Mouse (Mus musculus): ENCODE measurements around the gene Gm3409. TPM values are rescaled to one million over a fixed set of nuclear protein-coding genes. Genes with fewer than 3 reads are reported as not detected.
"Not testable (repeated sequence)": the region's sequence is repeated elsewhere in the genome, so short reads cannot be mapped to it uniquely, and the experiment has no call there.

Gene Gm3409
- total RNA-seq, 1 experiment = not detected

DNA sequence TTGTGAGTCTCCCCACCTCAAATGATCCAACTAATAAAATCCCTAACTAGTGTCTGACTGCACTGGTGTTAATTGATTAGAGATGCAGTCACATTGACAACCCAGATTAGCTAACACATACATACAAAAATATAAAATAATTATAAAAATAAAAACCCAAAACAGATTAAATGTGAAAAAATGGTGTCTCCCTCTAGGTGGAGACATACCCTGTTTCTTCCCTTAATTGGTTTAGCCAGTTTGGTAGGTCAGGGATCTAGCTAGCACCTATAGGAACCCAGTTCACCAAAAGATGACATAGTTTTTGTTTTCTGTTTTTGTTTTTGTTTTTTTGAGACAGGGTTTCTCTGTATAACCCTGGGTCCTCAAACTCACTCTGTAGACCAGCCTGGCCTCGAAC lies 26.8 kb downstream of the Gm3409 start:
- TF ChIP-seq CHD2 (IDR thresholded peaks at IDR 0.05; ENCODE audit: low read depth, low read length) = no peak
- TF ChIP-seq MAFK (IDR thresholded peaks at IDR 0.05; ENCODE audit: insufficient read depth, low read depth, low read length) = no peak
- no peak for TF ChIP-seq HCFC1 (IDR thresholded peaks at IDR 0.05; ENCODE audit: borderline replicate concordance, insufficient read depth, low read length)
- no peak for TF ChIP-seq ZNF384 (IDR thresholded peaks at IDR 0.05; ENCODE audit: low read depth, low read length)
- TF ChIP-seq ZC3H11A (IDR thresholded peaks at IDR 0.05; ENCODE audit: borderline replicate concordance, low read depth, low read length) = no peak
- no peaks in the 10 kb centered on the region for H3K4me1 ChIP-seq (ENCODE audit: control insufficient read depth in 2 of 2, insufficient read depth in 2 of 2, low read length in 2 of 2, poor library complexity in 1 of 2)
- H3K27ac ChIP-seq (ENCODE audit: insufficient read depth, low read depth, low read length, poor library complexity, severe bottlenecking) = no peak overlapping the region
- no peaks in the 10 kb centered on the region for H3K36me3 ChIP-seq (ENCODE audit: control insufficient read depth, insufficient read depth, low read length, poor library complexity, severe bottlenecking)
- in situ Hi-C loops (cut with MboI; ENCODE audit: low sequenced_read_pairs in 2 of 2, unreplicated experiment in 2 of 2) = no loop called here
- no peaks in the 10 kb centered on the region for H3K9me3 ChIP-seq (ENCODE audit: control insufficient read depth, insufficient read depth, low read depth, low read length)
- H3K9ac ChIP-seq (ENCODE audit: insufficient read depth, low read depth, low read length, poor library complexity, severe bottlenecking) = no peak overlapping the region
- DNase-seq (ENCODE audit: low read depth, low spot score) = no peak
- no peak overlapping the region for H3K4me3 ChIP-seq (ENCODE audit: insufficient read depth in 1 of 2, low read depth in 1 of 2, low read length in 2 of 2, poor library complexity in 1 of 2, severe bottlenecking in 1 of 2)

DNA sequence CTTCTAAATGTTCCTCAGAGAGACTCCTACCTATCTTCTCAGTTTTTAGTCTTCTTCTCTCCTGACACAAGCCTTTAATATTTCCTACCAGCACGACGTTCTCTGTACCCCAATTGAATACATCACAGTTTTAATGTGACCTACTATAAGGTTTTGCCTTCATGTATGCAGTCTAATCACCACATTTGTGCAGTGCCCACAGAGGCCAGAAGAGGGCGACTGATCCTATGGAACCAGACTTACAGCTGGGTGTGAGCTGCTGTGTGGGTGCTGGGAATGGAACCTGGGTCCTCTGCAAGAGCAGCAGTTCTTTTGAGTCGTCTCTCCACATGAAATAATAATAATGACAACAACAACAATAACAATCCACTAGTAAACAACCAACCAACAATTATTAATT lies 29.6 kb downstream of the Gm3409 start:
- no peaks in the 10 kb centered on the region for H3K9me3 ChIP-seq (ENCODE audit: control insufficient read depth, insufficient read depth, low read depth, low read length)
- no peak for DNase-seq (ENCODE audit: low read depth, low spot score)
- no peaks in the 10 kb centered on the region for H3K4me1 ChIP-seq (ENCODE audit: control insufficient read depth in 2 of 2, insufficient read depth in 2 of 2, low read length in 2 of 2, poor library complexity in 1 of 2)
- no peak overlapping the region for H3K9ac ChIP-seq (ENCODE audit: insufficient read depth, low read depth, low read length, poor library complexity, severe bottlenecking)
- H3K27ac ChIP-seq (ENCODE audit: insufficient read depth, low read depth, low read length, poor library complexity, severe bottlenecking) = no peak overlapping the region
- TF ChIP-seq ZC3H11A (IDR thresholded peaks at IDR 0.05; ENCODE audit: borderline replicate concordance, low read depth, low read length) (no peak), HCFC1 (IDR thresholded peaks at IDR 0.05; ENCODE audit: borderline replicate concordance, insufficient read depth, low read length) (no peak), ZNF384 (IDR thresholded peaks at IDR 0.05; ENCODE audit: low read depth, low read length) (no peak), MAFK (IDR thresholded peaks at IDR 0.05; ENCODE audit: insufficient read depth, low read depth, low read length) (no peak), CHD2 (IDR thresholded peaks at IDR 0.05; ENCODE audit: low read depth, low read length) (no peak)
- in situ Hi-C loops (cut with MboI; ENCODE audit: low sequenced_read_pairs in 2 of 2, unreplicated experiment in 2 of 2) = no loop called here
- no peak overlapping the region for H3K4me3 ChIP-seq (ENCODE audit: insufficient read depth in 1 of 2, low read depth in 1 of 2, low read length in 2 of 2, poor library complexity in 1 of 2, severe bottlenecking in 1 of 2)
- H3K36me3 ChIP-seq (ENCODE audit: control insufficient read depth, insufficient read depth, low read length, poor library complexity, severe bottlenecking) = no peaks in the 10 kb centered on the region

DNA sequence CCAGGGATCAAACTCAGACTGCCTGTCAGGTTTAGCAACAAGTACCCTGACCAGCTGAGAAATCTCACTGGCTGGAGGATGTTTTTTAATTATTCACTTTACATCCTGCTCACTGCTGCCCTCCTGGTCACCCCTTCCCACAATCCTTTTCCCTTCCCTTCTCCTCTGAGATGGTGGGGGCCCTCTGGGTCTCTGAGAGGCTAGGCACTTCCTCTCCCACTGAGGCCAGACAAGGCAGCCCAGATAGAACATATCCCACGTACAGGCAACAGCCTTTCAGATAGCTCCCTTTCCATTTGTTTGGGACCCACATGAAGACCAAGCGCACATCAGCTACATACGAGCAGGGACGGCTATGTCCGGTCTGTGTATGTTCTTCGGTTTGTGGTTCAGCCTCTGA lies 32.7 kb downstream of the Gm3409 start:
- H3K27ac ChIP-seq (ENCODE audit: insufficient read depth, low read depth, low read length, poor library complexity, severe bottlenecking); H3K4me3 ChIP-seq (ENCODE audit: insufficient read depth in 1 of 2, low read depth in 1 of 2, low read length in 2 of 2, poor library complexity in 1 of 2, severe bottlenecking in 1 of 2); H3K9me3 ChIP-seq (ENCODE audit: control insufficient read depth, insufficient read depth, low read depth, low read length); H3K9ac ChIP-seq (ENCODE audit: insufficient read depth, low read depth, low read length, poor library complexity, severe bottlenecking); in situ Hi-C loops (cut with MboI; ENCODE audit: low sequenced_read_pairs in 2 of 2, unreplicated experiment in 2 of 2); H3K4me1 ChIP-seq (ENCODE audit: control insufficient read depth in 2 of 2, insufficient read depth in 2 of 2, low read length in 2 of 2, poor library complexity in 1 of 2); DNase-seq (ENCODE audit: low read depth, low spot score); H3K36me3 ChIP-seq (ENCODE audit: control insufficient read depth, insufficient read depth, low read length, poor library complexity, severe bottlenecking): not testable (repeated sequence)

DNA sequence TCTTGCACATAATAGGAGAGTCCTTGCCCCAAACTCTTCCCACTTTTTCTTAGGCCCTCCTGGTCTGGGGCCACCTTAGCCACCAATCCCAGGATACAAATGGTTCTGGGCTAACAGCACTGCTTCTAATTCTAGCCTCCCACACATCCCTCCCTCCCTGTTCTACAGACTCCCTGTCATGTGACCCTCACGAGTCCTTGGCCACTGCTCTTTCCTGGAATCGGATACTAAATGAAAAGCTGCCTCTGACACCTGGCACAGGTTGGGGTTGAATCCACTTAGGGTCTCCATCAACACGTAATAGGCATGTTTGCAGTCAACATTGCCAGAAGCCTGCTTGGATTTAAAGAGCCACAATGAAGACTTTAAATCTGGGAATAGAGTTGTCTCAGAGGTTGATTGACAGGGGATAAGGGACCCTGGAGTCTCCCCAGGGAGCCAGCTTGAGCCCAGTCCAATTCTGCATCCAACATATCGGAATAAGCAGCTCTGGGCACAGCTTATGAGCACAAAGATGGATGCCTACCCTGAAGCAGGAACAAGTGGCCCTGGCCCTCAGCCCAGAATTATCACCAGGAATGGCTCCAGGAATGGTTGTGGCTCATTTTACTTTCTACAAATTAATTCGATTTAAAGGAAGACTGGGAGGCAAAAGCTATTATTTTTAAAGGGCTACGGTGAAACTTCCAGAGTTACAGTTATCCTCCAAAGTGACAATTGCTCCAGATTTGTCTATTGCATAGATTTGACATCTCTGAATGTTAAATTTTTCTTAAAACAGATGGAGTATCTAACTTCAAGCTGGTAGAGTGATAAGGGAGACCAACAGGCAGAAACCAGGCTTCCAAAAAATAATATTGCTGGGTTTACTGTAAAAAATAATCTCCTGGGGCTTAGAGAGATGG lies 34.6 kb downstream of the Gm3409 start:
- H3K27ac ChIP-seq (ENCODE audit: insufficient read depth, low read depth, low read length, poor library complexity, severe bottlenecking); H3K9me3 ChIP-seq (ENCODE audit: control insufficient read depth, insufficient read depth, low read depth, low read length); in situ Hi-C loops (cut with MboI; ENCODE audit: low sequenced_read_pairs in 2 of 2, unreplicated experiment in 2 of 2); DNase-seq (ENCODE audit: low read depth, low spot score); H3K4me3 ChIP-seq (ENCODE audit: insufficient read depth in 1 of 2, low read depth in 1 of 2, low read length in 2 of 2, poor library complexity in 1 of 2, severe bottlenecking in 1 of 2); H3K36me3 ChIP-seq (ENCODE audit: control insufficient read depth, insufficient read depth, low read length, poor library complexity, severe bottlenecking); H3K9ac ChIP-seq (ENCODE audit: insufficient read depth, low read depth, low read length, poor library complexity, severe bottlenecking); H3K4me1 ChIP-seq (ENCODE audit: control insufficient read depth in 2 of 2, insufficient read depth in 2 of 2, low read length in 2 of 2, poor library complexity in 1 of 2): not testable (repeated sequence)

DNA sequence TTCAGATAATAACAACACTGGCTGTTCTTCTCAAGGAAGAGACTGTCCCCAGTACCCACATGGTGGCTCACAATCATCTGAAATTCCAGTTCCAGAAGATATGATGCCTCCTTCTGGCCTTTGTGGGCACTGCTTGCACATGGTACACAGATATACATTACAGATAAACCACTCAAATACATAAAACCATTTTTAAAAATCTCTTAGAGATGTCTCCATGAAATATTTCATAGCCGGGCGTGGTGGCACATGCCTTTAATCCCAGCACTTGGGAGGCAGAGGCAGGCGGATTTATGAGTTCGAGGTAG lies 35.2 kb downstream of the Gm3409 start:
- in situ Hi-C loops (cut with MboI; ENCODE audit: low sequenced_read_pairs in 2 of 2, unreplicated experiment in 2 of 2); H3K27ac ChIP-seq (ENCODE audit: insufficient read depth, low read depth, low read length, poor library complexity, severe bottlenecking); H3K9me3 ChIP-seq (ENCODE audit: control insufficient read depth, insufficient read depth, low read depth, low read length); DNase-seq (ENCODE audit: low read depth, low spot score); H3K36me3 ChIP-seq (ENCODE audit: control insufficient read depth, insufficient read depth, low read length, poor library complexity, severe bottlenecking); H3K9ac ChIP-seq (ENCODE audit: insufficient read depth, low read depth, low read length, poor library complexity, severe bottlenecking); H3K4me3 ChIP-seq (ENCODE audit: insufficient read depth in 1 of 2, low read depth in 1 of 2, low read length in 2 of 2, poor library complexity in 1 of 2, severe bottlenecking in 1 of 2); H3K4me1 ChIP-seq (ENCODE audit: control insufficient read depth in 2 of 2, insufficient read depth in 2 of 2, low read length in 2 of 2, poor library complexity in 1 of 2): not testable (repeated sequence)

All from ES-E14 (cell line).